Mouse (Mus musculus) MEL (cell line): ENCODE measurements around the gene Rsph10b. TPM values are rescaled to one million over a fixed set of nuclear protein-coding genes. Genes with fewer than 3 reads are reported as not detected.

Source experiments
- DNase-seq: peaks from one replicate; pipeline ENCODE4 v3.0.0; 2011; ENCODE audit warnings: low read depth, low spot score
- H3K27ac ChIP-seq: 2 replicates; pipeline ENCODE4 v1.5.1; 2012; ENCODE audit warnings: low read depth, mild to moderate bottlenecking, control low read depth, low read length, moderate library complexity; ENCODE audit not compliant: control insufficient read depth
- H3K27me3 ChIP-seq, 2 experiments: fragments of 150-350 bp in 1 of 2; sonication (generic) in 1 of 2; 2 replicates each; pipeline ENCODE4 v1.6.1; 2012; ENCODE audit warnings: low read length in 2 of 2, mild to moderate bottlenecking in 2 of 2, improper control_type of control experiment in 1 of 2, moderate library complexity in 1 of 2; ENCODE audit not compliant: insufficient read depth in 2 of 2, control insufficient read depth in 1 of 2
- H3K36me3 ChIP-seq, 2 experiments: 2 replicates each; pipeline ENCODE4 v1.6.1; 2012 to 2014; ENCODE audit warnings: low read length in 2 of 2, improper control_type of control experiment in 1 of 2, inconsistent platforms in 1 of 2, mild to moderate bottlenecking in 1 of 2; ENCODE audit not compliant: insufficient read depth in 2 of 2, control insufficient read depth in 1 of 2
- H3K4me1 ChIP-seq, 2 experiments: fragments of 150-350 bp in 1 of 2; sonication (generic) in 1 of 2; 2 replicates each; pipeline ENCODE4 v1.6.1; 2012; ENCODE audit warnings: low read length in 2 of 2, improper control_type of control experiment in 1 of 2, mild to moderate bottlenecking in 1 of 2; ENCODE audit not compliant: insufficient read depth in 2 of 2, control insufficient read depth in 1 of 2
- H3K4me3 ChIP-seq, 2 experiments: fragments of 150-350 bp in 1 of 2; sonication (generic) in 1 of 2; 2 replicates each; pipeline ENCODE4 v1.5.1; 2012; ENCODE audit warnings: low read depth in 2 of 2, low read length in 2 of 2, mild to moderate bottlenecking in 2 of 2, moderate library complexity in 2 of 2, control low read depth in 1 of 2, improper control_type of control experiment in 1 of 2; ENCODE audit not compliant: control insufficient read depth in 1 of 2, insufficient read depth in 1 of 2
- H3K79me2 ChIP-seq: 2 replicates; pipeline ENCODE4 v1.6.1; 2012; ENCODE audit warnings: mild to moderate bottlenecking, low read length, moderate library complexity; ENCODE audit not compliant: control insufficient read depth, poor library complexity, insufficient read depth
- H3K9ac ChIP-seq: 2 replicates; pipeline ENCODE4 v1.6.1; 2012; ENCODE audit warnings: low read depth, mild to moderate bottlenecking, control low read depth, low read length, moderate library complexity; ENCODE audit not compliant: control insufficient read depth, poor library complexity, severe bottlenecking
- H3K9me3 ChIP-seq: fragments of 150-350 bp; sonication (generic); replicated peaks from 2 replicates; pipeline ENCODE4 v1.6.1; 2012; ENCODE audit warnings: mild to moderate bottlenecking, low read length, improper control_type of control experiment, moderate library complexity; ENCODE audit not compliant: insufficient read depth
- BHLHE40 ChIP-seq: IDR thresholded peaks from 2 replicates; pipeline ENCODE4 v1.6.1; 2012; ENCODE audit warnings: low read depth, mild to moderate bottlenecking, inconsistent platforms, low read length, improper control_type of control experiment, borderline replicate concordance
- CHD1 ChIP-seq: IDR thresholded peaks from 2 replicates; pipeline ENCODE4 v1.6.1; 2012; ENCODE audit warnings: low read depth, mild to moderate bottlenecking, inconsistent platforms, low read length, improper control_type of control experiment
- CHD2 ChIP-seq: IDR thresholded peaks from 2 replicates; pipeline ENCODE4 v1.6.1; 2011; ENCODE audit warnings: low read length, improper control_type of control experiment
- CTCF ChIP-seq, 3 experiments: IDR thresholded peaks in 2 of 3; conservative IDR thresholded peaks in 1 of 3; 2 replicates each; pipeline ENCODE4 v1.5.1; 2011 to 2012; ENCODE audit warnings: low read length in 3 of 3, low read depth in 2 of 3, mild to moderate bottlenecking in 2 of 3, improper control_type of control experiment in 1 of 3, inconsistent platforms in 1 of 3, mixed read lengths in 1 of 3, moderate library complexity in 1 of 3; ENCODE audit not compliant: control insufficient read depth in 1 of 3, insufficient read depth in 1 of 3, poor library complexity in 1 of 3, severe bottlenecking in 1 of 3
- E2F4 ChIP-seq: IDR thresholded peaks from 2 replicates; pipeline ENCODE4 v1.6.1; 2011; ENCODE audit warnings: low read depth, low read length, improper control_type of control experiment, borderline replicate concordance
- EP300 ChIP-seq, 2 experiments: IDR thresholded peaks; 2 replicates each; pipeline ENCODE4 v1.6.1; 2011; ENCODE audit warnings: improper control_type of control experiment in 2 of 2, low read length in 2 of 2, low read depth in 1 of 2, mild to moderate bottlenecking in 1 of 2
- ETS1 ChIP-seq: IDR thresholded peaks from 2 replicates; pipeline ENCODE4 v1.6.1; 2012; ENCODE audit warnings: low read depth, mild to moderate bottlenecking, inconsistent platforms, low read length, improper control_type of control experiment, moderate library complexity
- GABPA ChIP-seq: IDR thresholded peaks from 2 replicates; pipeline ENCODE4 v1.6.1; 2012; ENCODE audit warnings: low read depth, mild to moderate bottlenecking, inconsistent platforms, low read length, improper control_type of control experiment, moderate library complexity
- GATA1 ChIP-seq: IDR thresholded peaks from 2 replicates; pipeline ENCODE4 v1.6.1; 2011; ENCODE audit warnings: low read depth, low read length, improper control_type of control experiment
- HCFC1 ChIP-seq: IDR thresholded peaks from 2 replicates; pipeline ENCODE4 v1.6.1; 2012; ENCODE audit warnings: low read depth, mild to moderate bottlenecking, inconsistent platforms, low read length, improper control_type of control experiment, moderate library complexity
- JUND ChIP-seq: IDR thresholded peaks from 2 replicates; pipeline ENCODE4 v1.6.1; 2011; ENCODE audit warnings: low read depth, mild to moderate bottlenecking, improper control_type of control experiment, low read length
- KAT2A ChIP-seq: conservative IDR thresholded peaks from 2 replicates; pipeline ENCODE4 v1.6.1; 2012; ENCODE audit warnings: low read depth, low read length, improper control_type of control experiment, inconsistent platforms
- MAFK ChIP-seq: IDR thresholded peaks from 2 replicates; pipeline ENCODE4 v1.6.1; 2011; ENCODE audit warnings: low read depth, mild to moderate bottlenecking, low read length, improper control_type of control experiment, borderline replicate concordance
- MAX ChIP-seq: IDR thresholded peaks from 2 replicates; pipeline ENCODE4 v1.6.1; 2011; ENCODE audit warnings: low read length, improper control_type of control experiment
- MEF2A ChIP-seq: IDR thresholded peaks from 2 replicates; pipeline ENCODE4 v1.6.1; 2014; ENCODE audit warnings: low read depth, mild to moderate bottlenecking, inconsistent platforms, low read length, improper control_type of control experiment; ENCODE audit not compliant: poor library complexity, insufficient replicate concordance, severe bottlenecking; ENCODE audit errors: extremely low read depth
- MYC ChIP-seq: IDR thresholded peaks from 2 replicates; pipeline ENCODE4 v1.6.1; 2011; ENCODE audit warnings: low read depth, mild to moderate bottlenecking, low read length, improper control_type of control experiment, moderate library complexity
- NRF1 ChIP-seq: IDR thresholded peaks from 2 replicates; pipeline ENCODE4 v1.6.1; 2014; ENCODE audit warnings: low read depth, mild to moderate bottlenecking, inconsistent platforms, low read length, improper control_type of control experiment, moderate library complexity; ENCODE audit not compliant: poor library complexity, insufficient read depth, severe bottlenecking
- POLR2AphosphoS5 ChIP-seq: IDR thresholded peaks from 2 replicates; pipeline ENCODE4 v1.6.1; 2012; ENCODE audit warnings: low read depth, borderline replicate concordance, mild to moderate bottlenecking, inconsistent platforms, low read length, moderate library complexity, mixed read lengths
- RAD21 ChIP-seq: IDR thresholded peaks from 2 replicates; pipeline ENCODE4 v1.6.1; 2011; ENCODE audit warnings: mild to moderate bottlenecking, low read depth, low read length, improper control_type of control experiment
- RCOR1 ChIP-seq: IDR thresholded peaks from 2 replicates; pipeline ENCODE4 v1.6.1; 2012; ENCODE audit warnings: low read depth, mild to moderate bottlenecking, inconsistent platforms, low read length, improper control_type of control experiment
- SIN3A ChIP-seq: IDR thresholded peaks from 2 replicates; pipeline ENCODE4 v1.6.1; 2012; ENCODE audit warnings: low read length, improper control_type of control experiment, inconsistent platforms
- SMC3 ChIP-seq: IDR thresholded peaks from 2 replicates; pipeline ENCODE4 v1.6.1; 2011; ENCODE audit warnings: low read depth, low read length, improper control_type of control experiment
- TAL1 ChIP-seq: IDR thresholded peaks from 2 replicates; pipeline ENCODE4 v1.6.1; 2012; ENCODE audit warnings: mild to moderate bottlenecking, inconsistent platforms, low read length, moderate library complexity, mixed read lengths
- USF2 ChIP-seq, 2 experiments: IDR thresholded peaks; 2 replicates each; pipeline ENCODE4 v1.6.1; 2011 to 2012; ENCODE audit warnings: improper control_type of control experiment in 2 of 2, low read length in 2 of 2, borderline replicate concordance in 1 of 2, inconsistent platforms in 1 of 2, low read depth in 1 of 2, mild to moderate bottlenecking in 1 of 2; ENCODE audit not compliant: insufficient read depth in 1 of 2
- ZMIZ1 ChIP-seq: IDR thresholded peaks from 2 replicates; pipeline ENCODE4 v1.6.1; 2012; ENCODE audit warnings: low read depth, mild to moderate bottlenecking, inconsistent platforms, low read length, improper control_type of control experiment, moderate library complexity
- ZNF384 ChIP-seq: IDR thresholded peaks from 2 replicates; pipeline ENCODE4 v1.6.1; 2012; ENCODE audit warnings: low read depth, mild to moderate bottlenecking, inconsistent platforms, low read length, improper control_type of control experiment
- polyA plus RNA-seq, 2 experiments: library from polyadenylated mRNA; stranded (reverse) in 1 of 2; unstranded in 1 of 2; fragments of >175 nt in 1 of 2; fragments of >200 nt in 1 of 2; gene quantifications; 2 replicates each; pipeline versions ENCODE4 v1.2.1 to v1.2.4; 2012; ENCODE audit warnings: low replicate concordance in 2 of 2, low read depth in 1 of 2; ENCODE audit not compliant: insufficient read length in 2 of 2, insufficient read depth in 1 of 2, missing spikeins in 1 of 2
- total RNA-seq: library from RNA; depleted of rRNA; stranded (reverse); fragments of 300-350 nt; gene quantifications from 2 replicates; pipeline ENCODE4 v1.2.3, GENCODE M21; 2012

The Rsph10b gene
- total and polyA plus RNA-seq, 3 experiments: 0.04 to 0.17 TPM; not detected in 1

- no peak overlapping the region for H3K9ac ChIP-seq
- TF ChIP-seq GATA1 (no peak), RCOR1 (no peak), JUND (no peak), MYC (no peak), ZNF384 (no peak), E2F4 (no peak), CHD2 (no peak), KAT2A (no peak), USF2 (IDR thresholded peaks at IDR 0.05; ENCODE audit: borderline replicate concordance in 1 of 2, insufficient read depth in 1 of 2, low read depth in 1 of 2, low read length in 2 of 2) (no peak), SIN3A (no peak), MAX (no peak), GABPA (no peak), ZMIZ1 (no peak), EP300 (IDR thresholded peaks at IDR 0.05; ENCODE audit: low read depth in 1 of 2, low read length in 2 of 2) (no peak), SMC3 (no peak), ETS1 (no peak)
- TF ChIP-seq, all 39 proteins: peak for 0
- no peaks in the 10 kb centered on the region for H3K9me3 ChIP-seq
- H3K4me3 ChIP-seq: no peak overlapping the region
- H3K36me3 ChIP-seq: no peaks in the 10 kb centered on the region
- no peaks in the 10 kb centered on the region for H3K79me2 ChIP-seq
- H3K27ac ChIP-seq: no peak overlapping the region
- no peaks in the 10 kb centered on the region for H3K4me1 ChIP-seq
- H3K27me3 ChIP-seq: no peaks in the 10 kb centered on the region
- DNase-seq: no peak
Measured at GRCm38 (mm10) chr5:143965586-143966345, 32.9 kb downstream of the Rsph10b start.

GRCm38 (mm10) chr5:143966671-143967070 is 33.8 kb downstream of the Rsph10b start:
- no peak overlapping the region for H3K4me3 ChIP-seq
- TF ChIP-seq EP300 (IDR thresholded peaks at IDR 0.05; ENCODE audit: low read depth in 1 of 2, low read length in 2 of 2) (no peak), RAD21 (no peak), RCOR1 (no peak), KAT2A (no peak), ZNF384 (no peak), CTCF (IDR thresholded peaks at IDR 0.05 in 2 of 3, conservative IDR thresholded peaks at IDR 0.05 in 1 of 3; ENCODE audit: control insufficient read depth in 1 of 3, insufficient read depth in 1 of 3, low read depth in 2 of 3, low read length in 3 of 3, poor library complexity in 1 of 3, severe bottlenecking in 1 of 3) (no peak), MYC (no peak), MAFK (no peak), BHLHE40 (no peak), CHD2 (no peak), HCFC1 (no peak), MEF2A (no peak), TAL1 (no peak), CHD1 (no peak), ZMIZ1 (no peak), NRF1 (no peak), E2F4 (no peak), MAX (no peak), POLR2AphosphoS5 (no peak)
- TF ChIP-seq, all 39 proteins: peak for 0
- H3K27me3 ChIP-seq: no peaks in the 10 kb centered on the region
- H3K36me3 ChIP-seq: no peaks in the 10 kb centered on the region
- no peak for DNase-seq
- H3K4me1 ChIP-seq: no peaks in the 10 kb centered on the region
- H3K9me3 ChIP-seq: no peaks in the 10 kb centered on the region
- H3K27ac ChIP-seq: no peak overlapping the region
- H3K9ac ChIP-seq: no peak overlapping the region
- no peaks in the 10 kb centered on the region for H3K79me2 ChIP-seq
